Mouse (Mus musculus) megakaryocyte, embryonic 14.5 days (primary cell): ENCODE measurements around the gene Trp63.

Source experiments
- FLI1 ChIP-seq: IDR thresholded peaks from 2 replicates; pipeline ENCODE4 v1.6.1; 2012; ENCODE audit warnings: low read length, inconsistent platforms, mixed read lengths
- GATA1 ChIP-seq: IDR thresholded peaks from 3 replicates; pipeline ENCODE4 v1.6.1; 2012; ENCODE audit warnings: mixed read lengths, low read length, inconsistent platforms, borderline replicate concordance

GRCm38 (mm10) chr16:25792640-25793266 lies 109.2 kb downstream of the Trp63 start:
- no peak for TF ChIP-seq GATA1
- TF ChIP-seq FLI1 = no peak
